Mouse (Mus musculus): Measurements from ENCODE around the gene Mgst2. TPM values are rescaled to one million over a fixed set of nuclear protein-coding genes. Genes with fewer than 3 reads are reported as not detected.

Gene Mgst2
- polyA plus RNA-seq, 1 experiment, result 46.7 TPM

DNA sequence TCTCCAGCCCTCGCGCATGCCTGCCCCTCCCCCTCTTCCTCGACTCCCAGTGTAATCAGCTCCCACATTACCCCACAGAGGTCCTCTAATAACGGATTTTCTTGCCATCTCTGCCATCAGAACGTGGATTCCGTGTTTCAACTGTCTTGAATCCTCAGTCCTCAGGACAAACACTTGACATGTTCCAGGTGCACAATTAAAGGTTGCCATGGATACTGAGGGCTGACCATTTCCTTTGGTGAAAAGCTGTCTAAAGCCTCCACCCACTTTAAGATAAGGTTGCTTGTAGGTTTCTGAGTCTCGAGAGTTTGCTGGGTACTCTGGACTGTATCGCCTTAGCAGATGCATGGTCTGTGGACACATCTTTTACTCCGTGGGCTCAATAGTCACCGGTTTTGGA lies 13.9 kb upstream of the Mgst2 start:
- Histone ChIP-seq H3K4me1 (ENCODE audit: control insufficient read depth, insufficient read depth, insufficient read length, low read length) (no peaks in the 10 kb centered on the region), H3K4me3 (ENCODE audit: insufficient read depth, low read depth, low read length) (no peak overlapping the region), H3K27ac (replicated peaks; ENCODE audit: low read depth, low read length) (no peak overlapping the region)

DNA sequence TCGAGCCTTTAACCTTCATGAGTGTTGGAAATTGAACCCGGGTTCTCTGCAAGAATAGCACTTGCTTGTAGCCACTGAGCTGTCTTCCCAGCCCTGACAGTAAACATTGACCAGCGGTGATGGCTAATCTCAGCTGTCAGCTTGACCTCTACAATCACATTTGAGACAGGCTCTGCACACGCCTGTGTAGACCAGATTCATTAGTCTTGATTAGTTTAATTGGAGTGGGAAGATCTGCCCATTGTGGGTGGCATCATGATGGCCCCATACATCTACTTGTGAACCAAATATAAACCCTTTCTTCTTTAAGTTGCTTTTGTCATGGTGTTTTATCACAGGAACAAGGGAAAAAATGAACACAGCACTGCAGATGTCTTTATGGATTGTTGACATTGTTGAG lies 12.8 kb upstream of the Mgst2 start:
- no peaks in the 10 kb centered on the region; the same call in 1 of the 2 replicates for H3K4me1 ChIP-seq (ENCODE audit: control insufficient read depth, insufficient read depth, insufficient read length, low read length)
- H3K27ac ChIP-seq (replicated peaks; ENCODE audit: low read depth, low read length), result no peak overlapping the region
- H3K4me3 ChIP-seq (ENCODE audit: insufficient read depth, low read depth, low read length), result no peak overlapping the region

- Histone ChIP-seq H3K4me1 (ENCODE audit: control insufficient read depth, insufficient read depth, insufficient read length, low read length) (peaks cover 3% of the 10 kb centered on the region; the same call in 1 of the 2 replicates), H3K27ac (replicated peaks; ENCODE audit: low read depth, low read length) (no peak overlapping the region), H3K4me3 (ENCODE audit: insufficient read depth, low read depth, low read length) (0 out of 2 replicates have a peak overlapping the region, but pooled peaks have one; percentile 6)
Observed at GRCm38 (mm10) chr3:51648037-51648664, 12.0 kb upstream of the Mgst2 start.

DNA sequence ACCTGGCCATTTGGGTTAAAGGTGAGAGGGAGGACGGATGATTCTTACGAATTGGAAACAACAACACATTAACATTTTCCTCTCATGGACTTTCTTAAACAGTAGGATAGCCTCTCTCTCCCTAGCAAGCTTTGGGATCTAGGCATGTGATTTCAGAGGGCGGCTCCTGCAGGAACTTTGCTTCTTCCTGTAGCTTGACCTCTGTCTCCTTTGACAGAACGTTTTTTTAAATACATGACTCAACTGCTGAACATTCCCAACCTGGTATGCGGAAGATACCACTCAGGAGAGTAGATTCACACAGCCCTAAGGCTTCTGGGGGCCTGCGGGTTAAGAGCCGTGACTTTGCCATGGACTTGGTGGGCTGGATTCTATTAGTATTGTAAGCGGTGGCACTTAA lies 10.7 kb upstream of the Mgst2 start:
- Histone ChIP-seq H3K4me3 (ENCODE audit: insufficient read depth, low read depth, low read length) (no peak overlapping the region), H3K4me1 (ENCODE audit: control insufficient read depth, insufficient read depth, insufficient read length, low read length) (peaks cover 3% of the 10 kb centered on the region; the same call in 1 of the 2 replicates), H3K27ac (replicated peaks; ENCODE audit: low read depth, low read length) (peak overlapping the region; percentile 28; the same call in 1 of the 2 replicates)

DNA sequence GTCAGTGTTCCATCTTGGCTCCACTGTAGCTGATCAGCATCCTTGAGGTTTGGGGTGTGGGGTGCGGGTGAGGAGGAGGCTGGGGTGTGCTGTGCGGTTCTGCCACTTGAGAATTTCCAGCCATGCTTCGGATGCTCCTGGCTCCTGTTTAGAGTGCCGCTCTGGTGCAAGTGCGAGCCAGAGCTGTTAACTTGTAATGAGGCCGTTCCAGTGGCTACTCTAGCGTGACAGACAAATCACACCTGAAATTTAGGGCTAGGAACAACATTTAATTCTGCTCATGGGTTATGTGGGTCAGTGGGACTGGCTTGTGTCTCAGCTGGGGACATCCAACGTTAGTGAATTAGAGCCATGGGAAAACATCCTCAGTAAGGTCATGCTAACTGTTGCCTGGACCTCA lies 10.2 kb upstream of the Mgst2 start:
- peaks cover 3% of the 10 kb centered on the region; the same call in 1 of the 2 replicates for H3K4me1 ChIP-seq (ENCODE audit: control insufficient read depth, insufficient read depth, insufficient read length, low read length)
- no peak overlapping the region for H3K4me3 ChIP-seq (ENCODE audit: insufficient read depth, low read depth, low read length)
- H3K27ac ChIP-seq (replicated peaks; ENCODE audit: low read depth, low read length), result no peak overlapping the region

DNA sequence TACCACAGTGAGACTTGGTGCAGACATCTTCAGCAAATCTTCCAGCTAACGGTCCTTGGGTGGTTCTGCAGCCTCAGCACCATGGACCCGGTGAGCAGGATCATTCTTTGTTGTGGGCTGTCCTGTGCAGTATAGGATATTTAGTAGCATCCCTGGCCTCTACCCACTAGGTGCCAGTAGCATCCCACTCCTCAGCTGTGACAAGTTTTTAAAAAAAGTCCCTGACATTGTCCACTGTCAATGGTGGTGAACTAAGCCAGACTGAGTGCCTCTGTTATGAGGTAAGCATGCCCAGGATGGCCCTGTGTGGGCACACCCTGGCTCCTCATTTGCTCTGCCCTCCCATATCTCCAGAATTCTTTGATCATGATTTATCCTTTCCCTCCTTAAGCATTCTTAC lies 9.0 kb upstream of the Mgst2 start:
- no peak overlapping the region for H3K27ac ChIP-seq (replicated peaks; ENCODE audit: low read depth, low read length)
- H3K4me3 ChIP-seq (ENCODE audit: insufficient read depth, low read depth, low read length), result no peak overlapping the region
- H3K4me1 ChIP-seq (ENCODE audit: control insufficient read depth, insufficient read depth, insufficient read length, low read length), result peaks cover 3% of the 10 kb centered on the region; the same call in 1 of the 2 replicates

DNA sequence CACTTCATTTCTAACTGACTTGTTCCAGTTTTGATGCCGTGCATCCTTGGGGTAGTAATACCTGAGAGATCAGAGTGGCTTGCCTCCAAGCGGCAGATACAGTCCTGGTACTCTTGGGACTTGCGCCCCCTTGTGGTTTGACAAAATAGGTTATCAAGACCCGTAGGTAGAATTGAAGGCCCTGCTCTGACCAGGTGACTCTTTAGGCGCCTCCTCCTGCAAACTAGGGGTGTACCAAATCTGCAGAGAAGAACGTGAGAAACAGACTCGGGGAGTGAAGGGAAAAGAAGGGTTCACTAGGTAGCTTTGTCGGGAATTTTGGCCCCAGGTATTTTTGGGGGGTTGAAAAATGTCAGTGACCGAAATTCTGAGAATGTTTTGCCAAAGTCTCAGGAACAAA lies 7.9 kb upstream of the Mgst2 start:
- Histone ChIP-seq H3K4me3 (ENCODE audit: insufficient read depth, low read depth, low read length) (peak overlapping the region; percentile 34; the same call in 1 of the 2 replicates), H3K4me1 (ENCODE audit: control insufficient read depth, insufficient read depth, insufficient read length, low read length) (peaks cover 3% of the 10 kb centered on the region; the same call in 1 of the 2 replicates), H3K27ac (replicated peaks; ENCODE audit: low read depth, low read length) (no peak overlapping the region)

- Histone ChIP-seq H3K4me3 (ENCODE audit: insufficient read depth, low read depth, low read length) (peak overlapping the region; percentile 34; the same call in 1 of the 2 replicates), H3K4me1 (ENCODE audit: control insufficient read depth, insufficient read depth, insufficient read length, low read length) (peaks cover 3% of the 10 kb centered on the region; the same call in 1 of the 2 replicates), H3K27ac (replicated peaks; ENCODE audit: low read depth, low read length) (peak overlapping the region; percentile 39; the same call in 1 of the 2 replicates)
Observed at GRCm38 (mm10) chr3:51652701-51653100, 7.5 kb upstream of the Mgst2 start.

- no peak overlapping the region for H3K27ac ChIP-seq (replicated peaks; ENCODE audit: low read depth, low read length)
- peaks cover 3% of the 10 kb centered on the region; the same call in 1 of the 2 replicates for H3K4me1 ChIP-seq (ENCODE audit: control insufficient read depth, insufficient read depth, insufficient read length, low read length)
- no peak overlapping the region for H3K4me3 ChIP-seq (ENCODE audit: insufficient read depth, low read depth, low read length)
Observed at GRCm38 (mm10) chr3:51654303-51655055, 5.7 kb upstream of the Mgst2 start.

DNA sequence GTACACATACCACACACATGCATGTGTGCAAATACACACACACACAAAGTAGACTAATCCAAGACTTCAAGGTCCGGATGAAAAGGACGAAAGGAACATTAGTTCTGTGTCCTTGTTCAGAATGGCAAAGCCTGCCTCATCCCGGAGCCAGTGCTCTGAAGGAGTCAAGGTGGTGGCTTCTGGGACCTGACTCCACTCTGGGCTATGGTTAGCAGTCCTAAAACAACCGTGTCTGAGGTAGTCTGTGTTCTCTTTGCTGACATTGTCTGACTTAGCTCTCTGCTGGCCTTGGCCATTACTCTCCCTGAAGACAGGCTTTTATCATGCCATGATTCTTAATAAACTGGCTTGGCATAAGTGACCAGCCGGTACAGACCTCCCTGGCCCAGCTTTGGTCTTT lies 745 bp upstream of the Mgst2 start:
- Histone ChIP-seq H3K27ac (replicated peaks; ENCODE audit: low read depth, low read length) (no peak overlapping the region), H3K4me1 (ENCODE audit: control insufficient read depth, insufficient read depth, insufficient read length, low read length) (peaks cover 2% of the 10 kb centered on the region; the same call in 1 of the 2 replicates), H3K4me3 (ENCODE audit: insufficient read depth, low read depth, low read length) (no peak overlapping the region)

DNA sequence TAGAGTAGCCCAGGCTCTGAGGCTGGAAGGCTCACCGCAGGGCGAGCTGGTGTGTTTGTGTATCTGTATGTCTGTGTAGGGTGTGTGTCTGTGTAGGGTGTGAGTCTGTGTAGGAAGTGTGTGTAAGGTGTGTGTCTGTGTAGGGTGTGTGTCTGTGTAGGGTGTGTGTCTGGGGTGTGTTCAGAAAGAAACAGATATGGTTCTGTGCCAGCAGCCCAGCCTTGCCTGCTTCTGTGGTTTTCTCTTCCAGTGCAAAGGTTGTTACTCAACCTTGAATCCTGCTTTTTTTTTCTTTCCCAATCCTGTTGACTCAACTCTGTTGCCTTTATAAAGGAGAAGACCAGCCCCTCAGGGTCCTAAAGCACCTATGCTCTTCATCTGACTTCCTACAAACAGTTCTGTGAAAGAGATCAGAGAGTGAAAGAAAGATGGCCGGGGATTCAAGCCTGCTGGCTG lies 689 bp downstream of the Mgst2 start:
- Histone ChIP-seq H3K27ac (replicated peaks; ENCODE audit: low read depth, low read length) (0 out of 2 replicates have a peak overlapping the region, but pooled peaks have one; percentile 4), H3K4me1 (ENCODE audit: control insufficient read depth, insufficient read depth, insufficient read length, low read length) (peaks cover 2% of the 10 kb centered on the region; the same call in 1 of the 2 replicates), H3K4me3 (ENCODE audit: insufficient read depth, low read depth, low read length) (peak overlapping the region; percentile 27; the same call in 1 of the 2 replicates)

GRCm38 (mm10) chr3:51661376-51661775 lies 1.2 kb downstream of the Mgst2 start:
- peaks cover 2% of the 10 kb centered on the region; the same call in 1 of the 2 replicates for H3K4me1 ChIP-seq (ENCODE audit: control insufficient read depth, insufficient read depth, insufficient read length, low read length)
- no peak overlapping the region for H3K27ac ChIP-seq (replicated peaks; ENCODE audit: low read depth, low read length)
- H3K4me3 ChIP-seq (ENCODE audit: insufficient read depth, low read depth, low read length), result peak overlapping the region; percentile 27; the same call in 1 of the 2 replicates

DNA sequence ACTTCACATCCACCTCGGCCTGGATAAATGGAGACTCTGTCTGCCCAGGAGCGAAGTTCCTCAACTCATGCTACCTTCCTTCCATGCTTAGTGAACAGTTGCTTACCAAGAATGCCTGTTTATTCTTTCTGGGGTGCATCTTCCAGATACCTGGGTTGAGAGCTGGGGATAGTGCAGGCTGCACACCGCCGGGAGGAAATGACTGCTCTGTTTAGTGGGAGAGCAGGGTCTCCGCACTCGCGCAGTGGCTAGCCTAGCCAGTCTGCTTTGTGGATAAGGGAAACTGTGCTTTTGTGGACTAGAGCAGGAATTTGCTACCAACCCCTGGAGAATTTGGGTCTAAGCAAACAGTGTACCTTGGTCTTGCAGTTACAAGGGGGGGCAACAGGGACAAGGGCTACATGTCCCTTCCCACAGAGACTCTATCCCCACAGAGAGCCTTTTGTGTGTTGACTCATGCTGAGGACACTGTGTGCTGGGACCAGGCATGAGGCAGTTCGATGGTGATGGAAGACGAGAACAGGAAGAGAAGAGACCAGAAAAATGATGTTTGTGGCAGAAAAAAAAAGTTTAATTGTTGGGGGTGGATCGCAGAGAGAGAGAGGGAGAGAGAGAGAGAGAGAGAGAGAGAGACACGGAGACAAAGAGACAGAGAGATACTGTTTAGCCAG lies 1.9 kb downstream of the Mgst2 start:
- H3K4me3 ChIP-seq (ENCODE audit: insufficient read depth, low read depth, low read length), result no peak overlapping the region
- H3K4me1 ChIP-seq (ENCODE audit: control insufficient read depth, insufficient read depth, insufficient read length, low read length), result peaks cover 2% of the 10 kb centered on the region; the same call in 1 of the 2 replicates
- no peak overlapping the region for H3K27ac ChIP-seq (replicated peaks; ENCODE audit: low read depth, low read length)

- H3K27ac ChIP-seq (replicated peaks; ENCODE audit: low read depth, low read length), result no peak overlapping the region
- H3K4me1 ChIP-seq (ENCODE audit: control insufficient read depth, insufficient read depth, insufficient read length, low read length), result peaks cover 2% of the 10 kb centered on the region; the same call in 1 of the 2 replicates
- no peak overlapping the region for H3K4me3 ChIP-seq (ENCODE audit: insufficient read depth, low read depth, low read length)
Observed at GRCm38 (mm10) chr3:51662557-51662956, 2.4 kb downstream of the Mgst2 start.

GRCm38 (mm10) chr3:51668607-51669006 lies 8.4 kb downstream of the Mgst2 start:
- Histone ChIP-seq H3K27ac (replicated peaks; ENCODE audit: low read depth, low read length) (no peak overlapping the region), H3K4me1 (ENCODE audit: control insufficient read depth, insufficient read depth, insufficient read length, low read length) (no peaks in the 10 kb centered on the region), H3K4me3 (ENCODE audit: insufficient read depth, low read depth, low read length) (no peak overlapping the region)

Measured in brown adipose tissue, adult 24 weeks (tissue).